Mouse (Mus musculus) ovary, postnatal 14 days (tissue): ENCODE data around the gene Cacna1f.
A peak's percentile ranks its signal among the peaks of the same experiment; 100 is the strongest.

Source experiments
- DNase-seq: peaks from one replicate; pipeline ENCODE4 v3.0.0; 2022; ENCODE audit warnings: low spot score

Gene Cacna1f

GRCm38 (mm10) chrX:7674284-7675000 lies 67.6 kb downstream of the Cacna1f start:
- no peak for DNase-seq

DNA sequence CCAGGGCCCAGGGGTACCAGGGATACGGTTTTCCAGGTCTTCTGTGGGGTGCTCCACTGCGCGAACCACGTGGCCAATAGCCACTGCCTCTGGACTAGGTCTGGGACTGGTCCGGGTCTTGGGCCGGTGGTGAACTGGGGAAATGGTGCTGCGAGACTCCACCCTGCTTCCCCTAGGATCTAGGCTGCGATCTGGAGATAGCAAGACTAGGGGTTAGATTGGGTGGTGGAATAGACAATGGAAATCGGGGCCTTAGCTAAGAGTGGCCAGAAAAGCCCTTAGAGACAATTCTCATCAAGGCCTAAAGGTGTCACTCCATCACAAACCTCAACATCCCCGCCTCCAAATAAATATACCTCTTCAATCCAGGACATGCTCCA lies 68.1 kb downstream of the Cacna1f start:
- no peak for DNase-seq

- DNase-seq: no peak
These were observed 72.1 kb downstream of the Cacna1f start for GRCm38 (mm10) chrX:7678986-7679385.

DNA sequence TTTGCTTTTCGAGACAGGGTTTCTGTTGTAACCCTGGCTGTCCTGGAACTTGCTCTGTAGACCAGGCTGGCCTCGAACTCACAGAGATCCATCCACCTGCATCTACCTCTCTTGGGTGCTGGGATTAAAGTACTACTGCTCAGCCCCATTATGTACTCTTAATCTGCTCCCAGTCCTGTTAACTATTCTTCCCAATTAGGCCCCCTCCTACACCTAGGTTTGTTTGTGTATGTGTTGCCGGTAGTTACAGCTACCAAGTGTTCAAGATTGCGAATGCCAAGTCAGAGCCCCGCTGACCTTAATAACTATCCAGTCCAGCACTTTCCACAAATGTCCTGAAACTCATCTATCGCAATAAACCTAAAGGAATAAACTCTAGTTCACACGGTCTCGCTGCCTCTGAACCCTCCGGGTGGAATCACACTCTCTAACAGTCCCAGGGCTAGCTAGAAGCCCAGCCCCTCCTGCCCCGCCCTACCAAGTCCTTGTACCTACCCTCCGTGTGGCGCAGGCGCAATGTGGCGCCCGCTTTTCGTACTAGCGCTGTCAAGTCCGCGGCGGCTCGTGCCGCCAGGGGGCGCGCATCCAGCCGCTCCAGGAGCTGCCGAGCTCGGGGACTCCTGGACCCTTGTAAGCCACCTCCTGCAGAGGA lies 72.6 kb downstream of the Cacna1f start:
- peak; percentile 83 for DNase-seq

DNA sequence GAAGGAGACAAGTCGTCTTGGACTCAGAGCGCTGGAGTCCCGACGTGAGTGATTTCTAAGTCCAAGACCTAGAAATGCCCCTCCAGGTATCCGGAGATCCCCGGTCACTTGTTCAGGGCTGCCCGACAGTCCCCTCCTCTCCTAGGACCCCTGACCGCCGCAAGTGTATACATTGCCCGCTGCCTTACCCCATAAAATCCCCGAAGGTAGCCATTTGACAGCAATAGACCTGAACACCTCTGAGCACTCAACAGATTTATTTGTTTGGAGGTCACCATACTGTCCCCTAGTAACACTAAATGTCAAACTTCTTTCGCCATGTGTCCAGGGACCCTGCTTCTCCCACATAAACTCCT lies 73.2 kb downstream of the Cacna1f start:
- no peak for DNase-seq

GRCm38 (mm10) chrX:7680864-7681263 lies 74.0 kb downstream of the Cacna1f start, which contains the start of gene Magix:
Gene Magix, minus strand, starts transcription at chrX:7681251.
- DNase-seq: no peak
